Mouse (Mus musculus): ENCODE results near the gene Rubcn.
A peak's percentile ranks its signal among the peaks of the same experiment; 100 is the strongest.

The Rubcn gene

GRCm38 (mm10) chr16:32870231-32870630 lies 7.3 kb downstream of the Rubcn start:
- DNase-seq (ENCODE audit: low read depth, low spot score) = no peak

- DNase-seq (ENCODE audit: low read depth, low spot score) = peak; percentile 95
Observed at GRCm38 (mm10) chr16:32867919-32868552, 9.5 kb downstream of the Rubcn start.

GRCm38 (mm10) chr16:32866713-32867112 lies 10.9 kb downstream of the Rubcn start:
- DNase-seq (ENCODE audit: low read depth, low spot score) = no peak

- no peak for DNase-seq (ENCODE audit: low read depth, low spot score)
Observed at GRCm38 (mm10) chr16:32865401-32865800, 12.2 kb downstream of the Rubcn start.

- no peak for DNase-seq (ENCODE audit: low read depth, low spot score)
Observed at GRCm38 (mm10) chr16:32861813-32862385, 15.7 kb downstream of the Rubcn start.

GRCm38 (mm10) chr16:32858771-32859636 lies 18.6 kb downstream of the Rubcn start:
- DNase-seq (ENCODE audit: low read depth, low spot score) = no peak

- DNase-seq (ENCODE audit: low read depth, low spot score) = no peak
Observed at GRCm38 (mm10) chr16:32858356-32858755, 19.2 kb downstream of the Rubcn start.

GRCm38 (mm10) chr16:32856751-32857150 lies 20.8 kb downstream of the Rubcn start:
- no peak for DNase-seq (ENCODE audit: low read depth, low spot score)

- DNase-seq (ENCODE audit: low read depth, low spot score) = no peak
Observed at GRCm38 (mm10) chr16:32854050-32854571, 23.5 kb downstream of the Rubcn start.

- DNase-seq (ENCODE audit: low read depth, low spot score) = no peak
Observed at GRCm38 (mm10) chr16:32853492-32854049, 24.0 kb downstream of the Rubcn start.

- no peak for DNase-seq (ENCODE audit: low read depth, low spot score)
Observed at GRCm38 (mm10) chr16:32849042-32849830, 28.3 kb downstream of the Rubcn start.

- DNase-seq (ENCODE audit: low read depth, low spot score) = no peak
Observed at GRCm38 (mm10) chr16:32847103-32847502, 30.5 kb downstream of the Rubcn start.

- no peak for DNase-seq (ENCODE audit: low read depth, low spot score)
Observed at GRCm38 (mm10) chr16:32831501-32831900, 46.1 kb downstream of the Rubcn start.

- no peak for DNase-seq (ENCODE audit: low read depth, low spot score)
Observed at GRCm38 (mm10) chr16:32829104-32829503, 48.5 kb downstream of the Rubcn start.

- DNase-seq (ENCODE audit: low read depth, low spot score) = no peak
Observed at GRCm38 (mm10) chr16:32826521-32826920, 51.0 kb downstream of the Rubcn start.

- DNase-seq (ENCODE audit: low read depth, low spot score) = no peak
Observed at GRCm38 (mm10) chr16:32825380-32825779, 52.2 kb downstream of the Rubcn start.

GRCm38 (mm10) chr16:32824061-32824460 lies 53.5 kb downstream of the Rubcn start:
- DNase-seq (ENCODE audit: low read depth, low spot score) = no peak

GRCm38 (mm10) chr16:32823487-32823886 lies 54.1 kb downstream of the Rubcn start:
- DNase-seq (ENCODE audit: low read depth, low spot score) = no peak

- DNase-seq (ENCODE audit: low read depth, low spot score) = no peak
Observed at GRCm38 (mm10) chr16:32822881-32823280, 54.7 kb downstream of the Rubcn start.

GRCm38 (mm10) chr16:32822450-32822827 lies 55.1 kb downstream of the Rubcn start:
- no peak for DNase-seq (ENCODE audit: low read depth, low spot score)

- DNase-seq (ENCODE audit: low read depth, low spot score) = no peak
Observed at GRCm38 (mm10) chr16:32821772-32822449, 55.7 kb downstream of the Rubcn start.

Measured in ZHBTc4 (cell line).